Mouse (Mus musculus): ENCODE measurements around the gene Zfp51.
A peak's percentile ranks its signal among the peaks of the same experiment; 100 is the strongest.
"Not testable (repeated sequence)": the region's sequence is repeated elsewhere in the genome, so short reads cannot be mapped to it uniquely, and the experiment has no call there.

Zfp51 gene

GRCm38 (mm10) chr17:21450138-21450704 lies at the start of gene Zfp51:
Gene Zfp51, plus strand, starts transcription at chr17:21450374.
- peak; percentile 88 for DNase-seq (ENCODE audit: extremely low read depth, low read depth)

DNA sequence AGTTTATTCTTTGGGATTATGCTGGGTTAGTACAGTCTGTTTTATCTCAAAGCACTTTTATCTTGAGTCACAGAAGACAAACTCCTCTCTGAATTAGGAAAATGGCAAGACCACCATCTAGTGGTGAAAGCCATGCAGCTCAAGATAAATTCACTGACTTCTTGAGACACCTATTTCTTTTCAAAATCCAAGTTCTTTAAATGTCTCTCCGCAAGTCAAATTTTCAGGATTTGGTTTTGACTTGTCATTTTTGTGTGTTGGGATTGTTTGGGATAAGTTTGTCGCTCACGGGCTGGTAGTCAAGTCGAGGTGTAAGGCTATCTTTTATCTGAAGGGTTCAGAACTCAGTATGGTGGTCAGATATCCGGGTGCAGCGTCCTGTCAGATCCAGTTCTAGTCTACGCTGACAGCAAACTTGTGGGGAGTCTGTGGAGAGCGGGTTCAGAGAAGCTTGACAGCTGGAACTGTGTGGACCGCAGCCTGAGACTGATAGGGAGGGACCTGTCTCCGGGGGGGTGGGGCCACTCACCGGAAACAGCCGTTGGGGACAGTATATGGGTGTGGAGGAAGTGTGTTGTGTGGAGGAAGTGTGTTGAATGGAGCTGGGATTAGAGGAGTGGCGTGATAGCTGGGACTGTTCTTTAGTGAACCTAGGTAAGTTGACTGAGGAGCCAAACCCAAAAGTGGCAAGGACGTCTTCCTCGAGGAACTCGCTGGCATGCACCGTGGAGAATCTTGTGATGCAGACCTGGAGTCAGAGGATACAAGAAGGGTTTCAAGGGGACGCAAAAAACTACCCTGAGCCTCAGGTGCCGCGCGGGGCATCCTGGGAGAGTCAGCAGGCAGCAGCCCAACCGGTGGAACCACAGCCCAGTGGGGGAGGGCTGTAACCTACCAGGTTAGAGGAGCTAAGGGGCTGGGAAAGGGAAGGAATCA lies 27.2 kb upstream of the Zfp51 start, which contains the start of gene Zfp54:
TSS of gene Zfp54 (plus strand) at position 564 of the 936 bp plus-strand sequence.
- peak; percentile 87 for DNase-seq (ENCODE audit: extremely low read depth, low read depth)

GRCm38 (mm10) chr17:21438806-21439400 lies 11.3 kb upstream of the Zfp51 start:
- not testable (repeated sequence) for DNase-seq (ENCODE audit: extremely low read depth, low read depth)

- peak; percentile 62 for DNase-seq (ENCODE audit: extremely low read depth, low read depth)
These were observed 505 bp upstream of the Zfp51 start for GRCm38 (mm10) chr17:21449669-21450068.

- DNase-seq (ENCODE audit: extremely low read depth, low read depth) = no peak
These were observed 13.4 kb downstream of the Zfp51 start for GRCm38 (mm10) chr17:21463550-21463949.

GRCm38 (mm10) chr17:21472032-21472652 lies 22.0 kb downstream of the Zfp51 start:
- no peak for DNase-seq (ENCODE audit: extremely low read depth, low read depth)

GRCm38 (mm10) chr17:21472653-21473307 lies 22.6 kb downstream of the Zfp51 start:
- DNase-seq (ENCODE audit: extremely low read depth, low read depth) = peak; percentile 22

- DNase-seq (ENCODE audit: extremely low read depth, low read depth) = no peak
These were observed 23.4 kb downstream of the Zfp51 start for GRCm38 (mm10) chr17:21473362-21474190.

DNA sequence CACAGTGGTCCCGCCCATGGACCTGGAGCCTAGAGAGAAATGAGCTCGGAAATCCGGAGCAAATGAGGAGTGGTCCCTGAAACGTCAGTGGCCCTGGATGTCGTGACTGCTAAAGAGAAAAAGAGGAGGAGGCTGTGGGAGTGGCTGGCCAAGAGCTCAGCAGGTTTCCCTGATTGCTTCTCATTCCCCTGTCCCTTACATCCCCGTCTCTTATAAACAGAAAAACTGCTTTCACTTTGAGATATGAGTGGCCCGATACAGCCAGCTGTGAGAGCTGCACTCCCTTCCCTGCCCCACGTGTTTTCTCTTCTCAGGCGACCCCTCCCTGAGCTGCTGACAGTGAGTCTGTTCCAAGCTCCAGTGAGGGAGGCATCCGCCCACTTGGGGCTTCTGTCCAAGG lies 24.6 kb downstream of the Zfp51 start:
- not testable (repeated sequence) for DNase-seq (ENCODE audit: extremely low read depth, low read depth)

- DNase-seq (ENCODE audit: extremely low read depth, low read depth) = not testable (repeated sequence)
These were observed 25.1 kb downstream of the Zfp51 start for GRCm38 (mm10) chr17:21475290-21475689.

DNA sequence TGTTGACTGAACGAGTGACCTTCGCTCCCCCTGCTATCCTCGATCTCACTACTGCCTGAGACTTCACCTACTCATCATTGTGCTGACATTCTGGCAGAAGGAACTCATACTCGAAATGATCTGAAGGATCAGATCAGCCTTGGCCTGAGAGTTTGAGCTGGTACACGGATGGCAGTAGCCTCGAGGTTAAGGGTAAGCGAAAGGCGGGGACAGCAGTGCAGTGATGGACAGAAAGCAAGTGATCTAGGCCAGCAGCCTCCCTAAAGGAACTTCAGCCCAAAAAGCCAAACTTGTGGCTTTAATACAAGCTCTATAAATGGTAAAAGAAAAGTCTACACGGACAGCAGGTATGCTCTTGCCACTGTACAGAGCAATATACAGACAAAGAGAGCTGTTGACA lies 26.2 kb downstream of the Zfp51 start:
- DNase-seq (ENCODE audit: extremely low read depth, low read depth) = not testable (repeated sequence)

DNA sequence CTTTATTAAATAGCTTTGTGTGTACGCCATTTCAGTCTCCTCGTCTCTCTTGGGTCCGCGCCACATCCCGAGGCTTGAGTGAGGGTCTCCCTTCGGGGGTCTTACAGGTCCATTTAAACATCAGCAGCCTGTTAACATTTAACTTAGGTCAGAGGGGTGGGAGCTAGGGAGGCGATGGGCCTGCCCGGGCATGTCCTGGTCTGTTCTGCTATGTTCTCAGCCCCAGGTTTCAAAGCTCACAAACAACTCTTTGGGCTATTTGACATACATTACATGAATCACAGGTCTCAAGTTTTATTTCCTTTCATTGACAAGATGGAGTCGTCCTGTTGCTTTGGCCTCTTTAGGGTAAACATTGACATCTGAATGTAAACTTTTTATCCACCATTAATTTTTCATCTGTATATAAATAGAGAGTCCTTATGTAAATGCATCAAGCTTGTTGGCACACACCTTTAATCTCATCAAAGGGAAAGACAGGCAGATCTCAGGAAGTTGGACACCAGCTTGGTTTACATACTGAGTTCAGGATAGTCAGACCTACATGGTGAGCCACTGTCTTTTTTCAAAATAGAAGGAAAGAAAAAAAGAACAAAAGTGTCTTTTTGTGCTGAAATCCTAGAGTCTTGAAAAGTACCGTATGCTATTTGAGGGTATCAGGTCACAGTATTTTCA lies 28.1 kb downstream of the Zfp51 start:
- DNase-seq (ENCODE audit: extremely low read depth, low read depth) = not testable (repeated sequence)

DNA sequence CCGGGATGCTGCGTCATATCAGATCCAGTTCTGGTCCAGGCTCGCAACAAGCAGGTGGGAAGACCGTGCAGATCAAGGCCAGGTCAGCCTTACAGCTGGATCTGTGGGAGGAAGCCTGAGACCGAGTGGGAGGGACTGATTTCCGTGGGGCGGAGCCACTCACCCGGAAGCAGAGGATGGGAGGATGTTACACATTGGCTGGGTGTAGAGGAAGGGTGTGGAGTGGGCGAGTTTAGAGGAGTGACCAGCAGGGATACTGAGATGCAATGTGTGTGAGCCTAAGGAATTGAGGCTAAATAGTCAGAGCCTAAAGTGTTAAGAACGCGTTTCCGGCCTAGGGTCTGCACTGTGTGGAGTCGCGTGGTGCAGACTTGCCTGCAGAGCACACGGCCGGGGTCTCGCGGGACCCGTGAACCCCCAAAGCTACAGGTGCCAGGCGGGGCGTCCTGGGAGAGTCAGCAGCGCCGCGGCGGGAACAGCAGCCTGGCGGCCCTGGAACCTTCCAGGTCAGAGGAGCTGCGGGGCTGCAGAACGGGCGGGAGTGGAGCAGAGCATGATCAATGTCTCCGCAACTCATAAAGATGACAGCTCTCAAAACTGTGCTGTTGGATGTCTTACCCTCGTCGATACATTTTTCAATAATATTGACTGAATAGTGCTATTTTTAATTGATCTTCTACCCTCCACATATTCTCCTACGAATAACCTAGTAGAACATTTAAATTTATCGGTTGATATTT lies 38.8 kb downstream of the Zfp51 start, which contains the start of gene Zfp53:
TSS of gene Zfp53 (plus strand) at position 239 of the 740 bp plus-strand sequence.
- peak; percentile 85 for DNase-seq (ENCODE audit: extremely low read depth, low read depth)

- DNase-seq (ENCODE audit: extremely low read depth, low read depth) = peak; percentile 44
These were observed 39.4 kb downstream of the Zfp51 start for GRCm38 (mm10) chr17:21489500-21490001.

- DNase-seq (ENCODE audit: extremely low read depth, low read depth) = no peak
These were observed 51.2 kb downstream of the Zfp51 start for GRCm38 (mm10) chr17:21501365-21501764.

GRCm38 (mm10) chr17:21504524-21504923 lies 54.4 kb downstream of the Zfp51 start:
- DNase-seq (ENCODE audit: extremely low read depth, low read depth) = peak; percentile 6

DNA sequence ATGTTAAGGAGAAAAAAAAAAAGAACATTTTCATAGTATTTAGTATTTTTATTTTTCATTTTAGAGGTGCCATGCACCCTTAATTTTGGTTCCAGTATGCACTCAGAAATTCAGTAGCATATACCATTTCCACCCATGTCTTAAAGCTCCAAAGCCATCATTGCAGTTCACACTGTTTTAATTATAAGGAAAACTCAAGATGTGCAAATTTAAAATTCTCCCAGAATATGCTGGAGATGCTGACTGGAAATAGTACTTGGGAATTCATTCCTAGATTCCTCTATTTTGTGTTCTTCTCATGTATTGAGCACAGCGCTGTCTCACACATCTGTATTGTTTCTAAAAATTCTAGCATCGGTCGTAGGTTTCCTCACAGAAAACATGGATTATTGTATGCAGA lies 56.1 kb downstream of the Zfp51 start:
- no peak for DNase-seq (ENCODE audit: extremely low read depth, low read depth)

- DNase-seq (ENCODE audit: extremely low read depth, low read depth) = no peak
These were observed 59.6 kb downstream of the Zfp51 start for GRCm38 (mm10) chr17:21509756-21510155.
